In the genomic region with DNA sequence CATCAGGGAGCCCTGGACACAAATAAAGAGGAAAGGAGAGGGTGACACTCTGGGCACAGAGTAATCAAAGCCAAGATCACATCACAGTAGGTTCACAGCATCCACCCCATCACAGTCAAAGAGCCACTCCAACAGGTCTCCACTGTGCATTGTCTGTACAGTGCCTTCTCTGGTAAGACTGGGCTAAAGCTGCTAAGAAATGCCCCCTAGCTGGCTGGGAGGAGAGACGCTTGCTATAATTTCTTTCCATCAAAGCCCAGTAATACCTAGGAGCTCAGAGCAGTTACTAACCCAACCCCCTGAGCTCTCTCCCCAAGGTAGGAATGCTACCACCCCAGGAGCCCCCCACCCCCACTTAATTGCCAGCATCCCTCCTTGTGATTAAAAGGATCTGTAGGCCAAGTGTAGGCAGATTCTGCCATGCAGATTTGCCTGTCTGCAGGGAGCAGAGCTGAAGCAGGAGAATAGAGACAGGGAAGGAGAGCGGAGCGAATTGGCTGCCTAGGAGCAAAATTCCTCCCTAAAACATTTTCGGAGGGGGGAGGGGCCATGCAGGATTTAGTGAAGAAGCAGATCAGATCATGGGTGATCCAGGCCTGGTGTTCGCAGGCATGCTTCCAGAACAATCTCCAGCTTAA, we compare ENCODE assay signal across 9 mouse cellular contexts. TPM values are rescaled to one million over a fixed set of nuclear protein-coding genes. Genes with fewer than 3 reads are reported as not detected.
A peak's percentile ranks its signal among the peaks of the same experiment; 100 is the strongest.
DNase-seq lines count a peak whose midpoint lies in the region; ATAC-seq and TF ChIP-seq lines count a peak whose summit lies in the region.
"Had no signal": no experiment of that assay in that cellular context is flagged by ENCODE, and none has a peak within 500 bp of the region (broad histone marks: within the 10 kb centered on the region; RNA-seq: fewer than 3 reads in every experiment).

No protein-coding gene starts in this region.

- H3K27me3 ChIP-seq in kidney, postnatal 0 days (ENCODE audit: insufficient read depth, low read length): peaks cover 16% of the 10 kb centered on the region
- peaks cover 4% of the 10 kb centered on the region; the same call in 1 of the 2 replicates for H3K27me3 ChIP-seq in heart, postnatal 0 days (ENCODE audit: control insufficient read depth, insufficient read depth, low read length)
- no peaks in the 10 kb centered on the region for H3K27me3 ChIP-seq in midbrain, postnatal 0 days (ENCODE audit: insufficient read depth, low read length)

- no peak for ATAC-seq in kidney, postnatal 0 days (replicated peaks; ENCODE audit: low FRiP score, low read depth)
- ATAC-seq in heart, postnatal 0 days (ENCODE audit: insufficient read depth, low read depth): no peak
- no peak for ATAC-seq in midbrain, postnatal 0 days (ENCODE audit: low FRiP score)
- ATAC-seq: Patski had no signal

- H3K9ac ChIP-seq in kidney, postnatal 0 days (ENCODE audit: low read depth, low read length): no peak overlapping the region
- H3K9ac ChIP-seq in heart, postnatal 0 days (replicated peaks; ENCODE audit: low read depth, low read length): no peak overlapping the region
- H3K9ac ChIP-seq in midbrain, postnatal 0 days (replicated peaks; ENCODE audit: low read length, poor library complexity, severe bottlenecking): peak overlapping the region; percentile 34

- TF ChIP-seq CTCF in kidney, postnatal 0 days (IDR thresholded peaks at IDR 0.05; ENCODE audit: low read depth): peak; percentile 31; the same call in 1 of the 2 replicates
- peak; percentile 29; the same call in 1 of the 2 replicates for TF ChIP-seq CTCF in heart, postnatal 0 days (IDR thresholded peaks at IDR 0.05; ENCODE audit: low read depth)
- TF ChIP-seq CTCF in midbrain, postnatal 0 days (IDR thresholded peaks at IDR 0.05): peak; percentile 70

- DNase-seq in kidney, postnatal 0 days (ENCODE audit: low spot score): no peak
- no peak for DNase-seq in kidney, postnatal 36 days
- DNase-seq in embryo, embryonic 9.5 days (ENCODE audit: extremely low spot score): peak; percentile 24
- no peak for DNase-seq in heart, postnatal 0 days (ENCODE audit: low spot score)
- peak; percentile 56 for DNase-seq in midbrain, postnatal 0 days (ENCODE audit: low spot score)
- no peak for DNase-seq in gastrocnemius, postnatal 4 days (ENCODE audit: low spot score in 2 of 2)
- no peak for DNase-seq in ovary, postnatal 14 days (ENCODE audit: low spot score)
- DNase-seq in lung, postnatal 14 days: no peak

- peaks cover 5% of the 10 kb centered on the region; the same call in 1 of the 2 replicates for H3K4me1 ChIP-seq in kidney, postnatal 0 days (replicated peaks; ENCODE audit: insufficient read depth, low read length)
- peaks cover 13% of the 10 kb centered on the region; the same call in 1 of the 2 replicates for H3K4me1 ChIP-seq in heart, postnatal 0 days (ENCODE audit: control insufficient read depth, insufficient read depth)
- H3K4me1 ChIP-seq in midbrain, postnatal 0 days (ENCODE audit: insufficient read depth, low read length): peaks cover 3% of the 10 kb centered on the region; the same call in 1 of the 2 replicates

- no peaks in the 10 kb centered on the region for H3K36me3 ChIP-seq in kidney, postnatal 0 days (ENCODE audit: insufficient read depth, low read length)
- H3K36me3 ChIP-seq in heart, postnatal 0 days (replicated peaks; ENCODE audit: control insufficient read depth, insufficient read depth, low read length): no peaks in the 10 kb centered on the region
- H3K36me3 ChIP-seq in midbrain, postnatal 0 days (ENCODE audit: insufficient read depth, low read length): no peaks in the 10 kb centered on the region

- H3K4me3 ChIP-seq in kidney, postnatal 0 days (replicated peaks; ENCODE audit: low read depth, low read length): no peak overlapping the region
- no peak overlapping the region for H3K4me3 ChIP-seq in heart, postnatal 0 days (ENCODE audit: low read depth, low read length)
- peak overlapping the region; percentile 85 for H3K4me3 ChIP-seq in midbrain, postnatal 0 days (ENCODE audit: low read depth, low read length)

- H3K27ac ChIP-seq in kidney, postnatal 0 days: no peak overlapping the region
- H3K27ac ChIP-seq in heart, postnatal 0 days (ENCODE audit: low read depth): no peak overlapping the region
- H3K27ac ChIP-seq in midbrain, postnatal 0 days (ENCODE audit: low read depth, low read length): peak overlapping the region; percentile 39; the same call in 1 of the 2 replicates

- H3K9me3 ChIP-seq in kidney, postnatal 0 days (replicated peaks; ENCODE audit: low read length): no peaks in the 10 kb centered on the region
- H3K9me3 ChIP-seq in heart, postnatal 0 days (replicated peaks; ENCODE audit: control insufficient read depth, low read length): no peaks in the 10 kb centered on the region
- H3K9me3 ChIP-seq in midbrain, postnatal 0 days (ENCODE audit: low read length): no peaks in the 10 kb centered on the region

- no peak overlapping the region for H3K4me2 ChIP-seq in kidney, postnatal 0 days (ENCODE audit: low read length)
- peak overlapping the region; percentile 21; the same call in 1 of the 2 replicates for H3K4me2 ChIP-seq in heart, postnatal 0 days (ENCODE audit: low read depth, low read length)
- H3K4me2 ChIP-seq in midbrain, postnatal 0 days (ENCODE audit: low read depth, low read length, poor library complexity, severe bottlenecking): peak overlapping the region; percentile 83

- no peak for TF ChIP-seq EP300 in heart, postnatal 0 days (IDR thresholded peaks at IDR 0.05; ENCODE audit: low read depth)

- WGBS in kidney, postnatal 0 days: 41% methylated on average over 5 of the region's 5 CpGs
- 55% methylated on average over 5 of the region's 5 CpGs for WGBS in heart, postnatal 0 days
- WGBS in midbrain, postnatal 0 days: 13% methylated on average over 5 of the region's 5 CpGs

RNA-seq across cellular contexts. Expression of gene Plxna4, which starts 3.6 kb away (rescaled TPM):
- 0.82 and 0.83 TPM in 2 replicates for polyA plus RNA-seq in kidney, postnatal 0 days (2015; fragmentation: Nextera tagmentation; extraction: Ambion mirVana)
- total RNA-seq in heart, postnatal 0 days (2014; rRNA removed; ENCODE audit: low replicate concordance): 19.2 and 20.0 TPM in 2 replicates
- polyA plus RNA-seq in heart, postnatal 0 days (2015; fragmentation: Nextera tagmentation; extraction: Ambion mirVana): 3.4 and 3.7 TPM in 2 replicates
- 39.7 and 40.0 TPM in 2 replicates for total RNA-seq in midbrain, postnatal 0 days (2014; rRNA removed)
- polyA plus RNA-seq in midbrain, postnatal 0 days (2015; fragmentation: Nextera tagmentation; extraction: Ambion mirVana): 7.7 and 9.6 TPM in 2 replicates
- 1 to 10 TPM; 7.1 to 7.9 TPM for total RNA-seq in gastrocnemius, postnatal 4 days (2021)

Comparison
In these comparisons a context has a peak if more than half of its experiments do, and no peak if none do; other contexts are left out.
1. DNase-seq: peak in embryo, embryonic 9.5 days (single experiment) and midbrain, postnatal 0 days (single experiment); none in kidney, postnatal 0 days (single experiment), kidney, postnatal 36 days (0 of 2), heart, postnatal 0 days (single experiment), gastrocnemius, postnatal 4 days (0 of 2), ovary, postnatal 14 days (single experiment) and lung, postnatal 14 days (single experiment).
2. Peak in every context shown above with its lines, with median percentiles within 50 percentile points of each other: CTCF ChIP-seq.